Mouse (Mus musculus) E14TG2a.4 (cell line): ENCODE results near the gene Cdk5rap1.
"Not testable (repeated sequence)": the region's sequence is repeated elsewhere in the genome, so short reads cannot be mapped to it uniquely, and the experiment has no call there.

Source experiments
- H3K27me3 ChIP-seq: 2 replicates; pipeline ENCODE4 v1.6.1; 2014; ENCODE audit warnings: low read length, control low read depth; ENCODE audit not compliant: insufficient read depth
- H3K36me3 ChIP-seq: 2 replicates; pipeline ENCODE4 v1.6.1; 2014; ENCODE audit warnings: low read length, control low read depth; ENCODE audit not compliant: insufficient read depth
- H3K4me1 ChIP-seq: replicated peaks from 2 replicates; pipeline ENCODE4 v1.6.1; 2014; ENCODE audit warnings: low read depth, low read length, control low read depth
- H3K4me3 ChIP-seq: replicated peaks from 2 replicates; pipeline ENCODE4 v1.5.1; 2014; ENCODE audit warnings: mild to moderate bottlenecking, low read length
- H3K9me3 ChIP-seq: 2 replicates; pipeline ENCODE4 v1.6.1; 2014; ENCODE audit warnings: low read length, control low read depth
- CTCF ChIP-seq: conservative IDR thresholded peaks from 2 replicates; pipeline ENCODE4 v1.5.1; 2014; ENCODE audit warnings: low read length
- NANOG ChIP-seq: IDR thresholded peaks from 2 replicates; pipeline ENCODE4 v1.6.1; 2014; ENCODE audit warnings: borderline replicate concordance, low read length, mixed read lengths
- POU5F1 ChIP-seq: IDR thresholded peaks from 2 replicates; pipeline ENCODE4 v1.6.1; 2014; ENCODE audit warnings: low read length, borderline replicate concordance

Gene Cdk5rap1

GRCm38 (mm10) chr2:154390180-154390964, 17.6 kb upstream of the Cdk5rap1 start:
- TF ChIP-seq POU5F1 (no peak), NANOG (no peak)
- Histone ChIP-seq H3K9me3 (no peaks in the 10 kb centered on the region), H3K27me3 (no peaks in the 10 kb centered on the region), H3K4me1 (peaks cover 20% of the 10 kb centered on the region), H3K4me3 (no peak overlapping the region), H3K36me3 (0 out of 2 replicates have a peak, but pooled peaks cover 3% of the 10 kb centered on the region)

- Histone ChIP-seq H3K4me1 (peaks cover 45% of the 10 kb centered on the region), H3K27me3 (no peaks in the 10 kb centered on the region), H3K36me3 (peaks cover 30% of the 10 kb centered on the region), H3K9me3 (peaks cover 5% of the 10 kb centered on the region; the same call in 1 of the 2 replicates), H3K4me3 (peak overlapping the region; percentile 57)
- TF ChIP-seq CTCF (no peak), POU5F1 (no peak), NANOG (no peak)
Observed at GRCm38 (mm10) chr2:154379103-154379502, 6.3 kb upstream of the Cdk5rap1 start.

DNA sequence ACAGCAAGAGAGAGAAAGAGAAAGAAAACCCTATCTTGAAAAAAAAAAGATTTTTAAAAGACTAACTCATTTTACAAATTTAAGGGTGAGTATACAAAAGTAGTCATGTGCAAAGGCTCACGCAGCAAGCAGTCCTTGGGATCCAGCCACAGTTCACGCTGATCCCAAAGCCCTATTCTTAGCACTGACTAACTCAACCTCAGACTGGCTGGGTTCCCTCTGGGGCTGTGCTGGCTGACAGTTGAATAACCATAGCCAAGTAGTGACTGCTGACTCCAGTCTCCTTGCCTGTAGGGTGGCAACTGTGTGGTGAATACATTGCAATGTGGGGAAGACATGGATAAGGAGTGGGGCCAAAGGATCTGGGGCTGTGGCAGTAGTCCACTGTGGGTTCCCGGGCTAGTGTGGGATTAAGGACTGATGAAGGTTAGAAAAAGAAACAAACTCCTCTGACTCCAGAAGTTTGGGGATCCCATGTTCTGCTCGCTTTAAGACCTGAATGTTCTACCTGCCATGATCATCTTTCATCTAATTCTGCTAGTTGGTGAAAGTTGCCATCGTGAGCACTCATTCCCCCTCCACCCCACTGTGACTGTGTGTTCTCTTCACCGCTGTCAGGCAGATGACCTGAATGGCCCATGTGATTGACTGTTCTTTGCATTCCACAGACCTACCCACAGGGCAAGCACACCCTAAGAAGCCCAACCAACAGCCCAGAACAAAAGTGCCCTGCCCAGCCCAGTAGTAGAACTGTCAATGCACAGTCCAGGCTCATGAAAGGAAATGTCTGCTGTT, 2.2 kb upstream of the Cdk5rap1 start:
- H3K9me3 ChIP-seq, result no peaks in the 10 kb centered on the region
- H3K4me1 ChIP-seq, result peaks cover 47% of the 10 kb centered on the region
- peaks cover 40% of the 10 kb centered on the region for H3K36me3 ChIP-seq
- no peak overlapping the region for H3K4me3 ChIP-seq
- no peaks in the 10 kb centered on the region for H3K27me3 ChIP-seq
- no peak for TF ChIP-seq NANOG
- TF ChIP-seq CTCF, result no peak
- TF ChIP-seq POU5F1, result no peak

- peaks cover 37% of the 10 kb centered on the region for H3K4me1 ChIP-seq
- peaks cover 46% of the 10 kb centered on the region for H3K36me3 ChIP-seq
- no peaks in the 10 kb centered on the region for H3K9me3 ChIP-seq
- H3K4me3 ChIP-seq, result no peak overlapping the region
- H3K27me3 ChIP-seq, result no peaks in the 10 kb centered on the region
- TF ChIP-seq CTCF, result peak; percentile 77
- TF ChIP-seq NANOG, result no peak
Observed at GRCm38 (mm10) chr2:154373961-154374632, 1.3 kb upstream of the Cdk5rap1 start.

DNA sequence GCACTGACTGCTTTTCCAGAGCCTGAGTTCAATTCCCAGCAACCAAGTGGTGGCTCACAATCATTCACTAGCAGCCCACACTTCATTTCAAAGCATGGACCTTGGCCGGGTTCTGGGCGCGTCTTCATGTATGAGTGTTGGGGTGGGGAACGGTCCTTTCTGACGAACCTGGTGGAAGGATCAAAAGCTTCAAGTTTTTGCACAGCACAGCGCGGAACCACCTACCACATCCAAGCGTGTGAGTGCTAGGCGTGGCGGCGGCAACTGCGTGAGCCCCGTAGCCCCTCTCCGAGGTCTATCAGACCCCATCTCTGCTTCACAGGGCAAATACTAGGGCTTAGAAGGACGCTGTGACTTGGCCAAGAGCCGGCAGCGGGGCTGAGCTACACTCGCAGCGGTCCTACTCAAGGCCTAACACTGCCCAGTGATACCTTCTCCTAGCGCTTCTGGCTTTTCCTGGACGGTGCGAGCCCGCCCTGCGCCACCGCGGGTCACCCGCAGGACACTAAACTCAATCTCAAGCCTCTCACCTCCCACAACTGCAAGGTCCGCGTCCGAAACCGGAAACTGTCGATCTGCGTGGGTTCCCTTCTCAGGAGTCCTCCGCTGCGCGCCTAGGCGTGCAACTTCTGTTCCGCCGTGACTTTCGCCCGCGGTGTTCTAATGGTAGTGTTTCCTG, 520 bp downstream of the Cdk5rap1 start:
- Histone ChIP-seq H3K4me3 (peak overlapping the region; percentile 93), H3K9me3 (no peaks in the 10 kb centered on the region), H3K36me3 (peaks cover 57% of the 10 kb centered on the region), H3K4me1 (peaks cover 21% of the 10 kb centered on the region), H3K27me3 (no peaks in the 10 kb centered on the region)
- TF ChIP-seq POU5F1, result no peak
- no peak for TF ChIP-seq NANOG
- TF ChIP-seq CTCF, result no peak

DNA sequence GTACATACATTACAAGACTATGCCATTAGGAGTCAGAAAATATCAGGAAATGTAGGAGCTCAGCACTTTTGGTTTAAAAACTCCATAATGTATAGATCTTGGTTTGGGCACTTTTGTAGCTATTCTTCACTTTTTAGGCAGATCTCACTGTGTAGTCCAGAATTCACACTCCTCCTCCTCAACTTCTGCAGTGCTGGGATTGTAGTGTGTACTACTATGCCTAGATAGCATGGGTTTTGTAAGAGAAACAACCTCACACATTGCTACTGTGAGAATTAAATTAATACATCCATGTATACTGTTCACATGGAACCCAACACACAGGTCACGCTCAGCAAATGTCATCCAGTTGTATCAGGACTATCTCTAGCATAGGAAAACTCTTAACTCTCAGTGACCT, 5.3 kb downstream of the Cdk5rap1 start:
- Histone ChIP-seq H3K36me3 (peaks cover 72% of the 10 kb centered on the region), H3K4me3 (no peak overlapping the region), H3K4me1 (peaks cover 5% of the 10 kb centered on the region; the same call in 1 of the 2 replicates), H3K9me3 (no peaks in the 10 kb centered on the region), H3K27me3 (no peaks in the 10 kb centered on the region)
- TF ChIP-seq POU5F1 (no peak), CTCF (no peak), NANOG (no peak)

GRCm38 (mm10) chr2:154354000-154354425, 18.8 kb downstream of the Cdk5rap1 start:
- H3K4me1 ChIP-seq, result not testable (repeated sequence)

DNA sequence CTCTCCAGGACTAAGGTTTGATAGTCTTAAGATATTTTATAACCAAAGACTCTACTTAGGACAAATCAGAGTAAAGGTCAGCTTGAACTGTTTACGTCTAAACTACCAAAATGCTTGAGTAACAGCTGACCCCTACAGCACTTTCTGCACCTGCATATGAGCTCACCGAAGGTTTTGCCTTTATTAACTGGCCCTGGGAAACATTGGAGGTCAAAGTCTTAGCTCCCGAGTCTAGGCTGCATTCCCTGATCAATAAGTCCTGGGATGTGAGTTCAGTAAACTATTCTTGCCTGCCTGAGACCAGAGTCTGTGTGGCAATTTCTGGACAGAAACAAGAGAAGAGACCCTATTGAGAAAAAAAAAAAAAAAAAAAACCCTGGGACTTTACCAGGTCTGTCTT, 24.7 kb downstream of the Cdk5rap1 start:
- H3K36me3 ChIP-seq, result peaks cover 88% of the 10 kb centered on the region
- no peaks in the 10 kb centered on the region for H3K27me3 ChIP-seq
- H3K4me3 ChIP-seq, result no peak overlapping the region
- TF ChIP-seq NANOG (no peak), CTCF (no peak), POU5F1 (no peak)
- H3K9me3 ChIP-seq, result no peaks in the 10 kb centered on the region
- H3K4me1 ChIP-seq, result peaks cover 15% of the 10 kb centered on the region

More at GRCm38 (mm10) chr2:154354000-154354425, 18.8 kb downstream of the Cdk5rap1 start:
- not testable (repeated sequence) for H3K27me3 ChIP-seq, H3K9me3 ChIP-seq, H3K4me3 ChIP-seq
- H3K36me3 ChIP-seq, result peaks cover 48% of the 10 kb centered on the region
